Mouse (Mus musculus) gastrocnemius, adult 8-10 months (tissue): ENCODE measurements around the gene Svep1. TPM values are rescaled to one million over a fixed set of nuclear protein-coding genes. Genes with fewer than 3 reads are reported as not detected.

Source experiments
- DNase-seq, 2 experiments: peaks; one replicate each; pipeline ENCODE4 v3.0.0; 2022; ENCODE audit warnings: low spot score in 2 of 2
- total RNA-seq, 4 experiments: library from RNA; stranded (reverse); gene quantifications; 2 replicates each; pipeline ENCODE4 v1.2.4; 2022

Gene Svep1
- total RNA-seq, 4 experiments from 2014 or later = 3.3 to 6.4 (median 4.0) TPM

GRCm38 (mm10) chr4:58084155-58084554 is 122.5 kb downstream of the Svep1 start:
- no peak for DNase-seq

GRCm38 (mm10) chr4:58082588-58082987 is 124.1 kb downstream of the Svep1 start:
- peak; percentile 10 to 24 for DNase-seq

DNA sequence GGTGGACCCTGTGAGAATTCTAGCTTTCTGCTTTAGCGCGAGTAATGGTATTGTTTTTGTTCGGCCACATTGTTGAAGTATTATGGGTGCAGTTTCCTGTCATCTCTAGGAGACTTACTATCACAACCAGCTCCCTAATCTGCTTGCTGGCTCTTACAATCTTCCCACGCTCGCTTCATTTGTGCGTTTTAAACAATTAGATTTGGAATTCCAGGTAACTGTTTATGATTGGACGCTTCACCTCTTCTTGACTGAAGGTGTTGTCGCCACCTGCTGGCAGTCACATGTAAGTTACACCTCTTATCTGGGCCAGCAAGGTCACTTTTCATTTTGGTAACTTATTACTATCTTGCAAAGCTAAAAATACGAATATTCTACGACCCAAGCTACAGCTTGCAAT is 127.0 kb downstream of the Svep1 start:
- DNase-seq = no peak

DNA sequence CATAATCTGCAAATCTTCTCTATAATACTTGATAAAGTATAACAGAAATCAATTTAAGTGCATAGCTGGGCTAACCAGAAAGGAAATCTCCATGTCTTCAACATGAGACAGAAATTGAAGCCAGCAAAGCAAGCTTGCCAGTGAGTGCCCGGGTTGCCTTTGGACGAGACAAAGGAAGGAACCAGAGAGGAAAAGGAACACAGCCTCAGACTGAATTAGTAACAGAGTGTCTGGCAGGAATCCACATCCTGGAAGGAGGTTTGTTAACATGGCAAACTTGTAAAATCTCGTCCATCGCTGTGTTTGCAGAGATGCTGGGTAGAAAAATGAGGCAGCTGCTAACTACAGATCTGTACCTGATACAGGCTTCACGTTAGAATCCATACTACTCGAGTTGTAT is 128.7 kb downstream of the Svep1 start:
- DNase-seq = no peak

DNA sequence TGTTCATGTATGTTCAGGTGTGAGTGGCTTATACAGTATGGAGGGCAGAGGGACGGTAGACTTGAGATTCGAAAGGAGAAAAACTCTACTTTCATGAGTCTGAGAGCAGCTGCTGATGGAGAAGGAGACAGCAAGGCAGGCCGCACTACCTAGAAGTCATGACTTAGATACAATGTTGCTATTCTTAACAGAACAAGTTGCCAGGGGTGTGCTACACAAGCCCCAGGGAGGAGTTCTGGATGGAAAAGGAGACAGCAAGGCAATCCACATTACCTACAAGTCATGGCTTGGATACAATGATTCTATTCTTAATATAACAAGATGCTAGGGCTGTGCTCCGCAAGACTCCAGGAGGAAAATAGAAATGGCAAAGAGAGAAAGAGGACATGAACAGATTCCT is 129.1 kb downstream of the Svep1 start:
- no peak for DNase-seq

DNA sequence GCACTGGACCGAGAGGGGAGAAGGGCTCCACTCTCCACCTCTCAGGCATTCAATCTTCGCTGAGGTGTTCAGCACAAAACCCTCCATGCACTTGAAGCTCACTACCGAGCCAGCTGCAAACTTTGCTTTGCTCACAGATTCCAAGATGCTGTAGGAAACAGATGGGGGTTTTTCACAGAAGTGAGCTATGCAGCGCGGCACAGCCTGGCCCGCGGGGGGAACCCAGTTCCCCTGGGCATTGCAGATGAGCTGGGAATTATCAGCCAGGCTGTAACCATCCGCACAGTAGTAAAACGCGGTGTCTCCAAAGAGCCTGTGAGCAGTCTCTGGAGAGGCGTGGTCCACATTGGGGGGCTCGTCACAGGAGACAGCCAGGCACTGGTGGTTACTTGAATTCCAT is 133.8 kb downstream of the Svep1 start:
- DNase-seq = no peak

DNA sequence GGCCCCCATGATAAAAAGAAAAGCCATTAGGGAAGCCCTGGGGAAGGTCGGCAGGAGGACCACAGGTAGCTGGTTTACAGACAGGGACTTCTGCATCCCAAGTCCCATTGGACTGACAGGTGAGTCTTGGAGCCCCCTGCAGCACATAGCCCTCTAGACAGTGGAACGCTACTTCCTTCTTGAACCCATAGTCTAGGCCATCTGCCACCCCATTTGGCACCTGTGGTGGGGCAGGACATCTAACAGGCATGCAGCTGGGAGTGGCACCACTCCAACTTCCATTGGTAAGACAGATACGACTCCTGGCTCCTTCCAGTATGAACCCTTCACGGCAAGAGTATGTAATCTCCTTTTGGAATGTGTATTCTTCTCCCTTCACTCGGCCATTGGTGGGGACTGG is 137.8 kb downstream of the Svep1 start:
- DNase-seq = no peak

DNA sequence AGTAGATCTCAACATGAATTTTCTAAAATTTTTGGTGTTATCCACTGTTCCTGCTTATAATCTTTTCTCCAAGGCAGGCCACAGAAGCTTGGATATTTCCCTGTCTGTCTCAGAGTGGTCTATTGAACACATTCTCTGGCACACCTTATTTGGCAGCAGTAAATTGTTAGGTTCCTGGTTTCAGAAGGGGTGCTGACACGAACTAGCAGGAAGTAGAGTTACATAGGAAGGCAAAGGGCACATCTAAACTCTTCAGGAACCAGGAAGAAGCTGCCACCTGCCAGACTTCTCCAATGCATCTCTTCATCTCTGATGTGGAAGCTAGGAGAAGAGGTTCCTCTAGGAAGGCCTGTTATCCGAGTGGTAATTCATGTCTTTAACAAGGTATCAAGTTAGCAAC is 141.9 kb downstream of the Svep1 start:
- DNase-seq = no peak

GRCm38 (mm10) chr4:58062933-58063332 is 143.7 kb downstream of the Svep1 start:
- no peak for DNase-seq

GRCm38 (mm10) chr4:58055653-58056052 is 151.0 kb downstream of the Svep1 start:
- DNase-seq = no peak

DNA sequence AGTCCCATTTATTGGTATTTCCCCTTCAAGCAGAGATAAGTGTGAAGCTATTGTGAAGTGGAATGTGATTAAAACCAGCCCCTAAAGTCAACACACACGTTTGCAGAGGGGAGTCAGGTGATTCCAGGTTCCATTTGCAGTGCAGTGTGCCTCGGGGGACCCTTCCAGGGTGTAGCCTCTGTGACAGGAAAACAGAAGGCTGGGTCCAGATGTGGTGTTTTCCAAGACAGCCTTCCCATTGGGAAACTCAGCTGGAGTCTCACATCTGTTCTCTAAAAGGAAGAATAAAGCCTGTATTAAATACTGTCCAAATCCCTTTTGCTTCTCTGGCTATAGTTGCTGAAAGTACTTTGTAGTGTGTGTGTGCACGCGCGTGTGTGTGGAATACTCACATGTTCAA is 152.2 kb downstream of the Svep1 start:
- DNase-seq = no peak

GRCm38 (mm10) chr4:58050746-58051145 is 155.9 kb downstream of the Svep1 start:
- DNase-seq = no peak

GRCm38 (mm10) chr4:58050276-58050675 is 156.4 kb downstream of the Svep1 start:
- no peak for DNase-seq

DNA sequence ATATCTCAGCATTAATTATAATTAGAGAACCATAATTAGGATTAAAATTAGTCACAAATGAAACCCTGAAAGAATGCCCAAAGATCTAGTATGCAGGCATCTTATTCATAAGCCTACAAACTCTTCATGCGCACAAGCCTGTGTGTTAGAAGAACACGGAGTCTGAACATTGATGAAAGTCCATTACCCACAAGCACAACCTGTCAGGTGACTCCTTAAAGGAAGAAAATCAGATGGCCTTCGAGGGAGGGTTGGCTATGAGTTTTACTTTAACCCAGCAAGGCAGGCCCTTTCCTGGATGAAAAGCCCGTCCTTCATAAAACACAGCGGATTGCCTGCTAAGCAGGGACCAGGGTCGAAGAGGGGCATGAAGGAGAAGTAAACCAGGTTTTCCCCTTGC is 161.8 kb downstream of the Svep1 start:
- no peak for DNase-seq

GRCm38 (mm10) chr4:58044356-58044755 is 162.3 kb downstream of the Svep1 start:
- no peak for DNase-seq

- no peak for DNase-seq
These were observed 166.6 kb downstream of the Svep1 start for GRCm38 (mm10) chr4:58040093-58040492.

- DNase-seq = no peak
These were observed 169.5 kb downstream of the Svep1 start for GRCm38 (mm10) chr4:58037096-58037705.

DNA sequence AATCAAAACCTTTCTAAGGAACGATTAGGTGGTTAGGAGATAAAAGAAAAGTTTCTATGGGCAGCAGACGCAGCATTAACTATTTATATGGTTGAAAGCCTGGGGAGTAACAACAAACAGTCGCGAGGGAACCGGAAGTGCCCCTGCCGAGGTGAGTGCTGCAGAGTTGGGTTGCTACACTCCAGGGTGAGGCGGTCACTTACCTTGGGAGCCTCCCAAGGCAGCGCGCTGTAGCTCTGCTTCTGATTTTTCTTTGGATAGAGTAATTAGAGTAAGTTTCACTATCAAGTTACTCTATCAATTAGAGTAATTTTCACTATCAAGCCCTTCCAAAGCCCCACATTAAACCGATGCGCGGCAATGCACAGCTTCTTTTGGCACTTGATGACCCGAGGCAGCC is 172.0 kb downstream of the Svep1 start:
- no peak for DNase-seq

DNA sequence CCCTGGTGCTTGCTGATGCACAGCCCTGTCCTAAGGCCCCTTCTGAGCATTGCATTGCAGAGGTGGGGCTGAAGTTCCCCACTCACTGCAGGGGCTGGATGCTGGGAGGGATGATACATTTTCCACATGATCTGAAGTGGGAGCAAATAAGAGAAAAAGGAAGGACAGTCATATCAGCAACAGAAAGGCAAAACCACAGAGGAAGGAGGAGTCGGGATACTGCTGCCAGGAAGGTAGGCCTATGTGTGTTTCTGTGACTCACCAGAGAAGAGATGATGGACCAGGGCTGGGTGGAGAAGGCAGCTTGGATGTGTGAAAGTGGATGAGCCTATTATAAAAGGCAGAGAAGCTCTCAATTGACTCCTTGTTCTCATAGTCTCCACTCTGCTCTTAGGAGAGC is 173.9 kb downstream of the Svep1 start:
- no peak for DNase-seq

- no peak for DNase-seq
These were observed 197.6 kb downstream of the Svep1 start, which contains the start of gene Txndc8 for GRCm38 (mm10) chr4:58009024-58009423. Gene Txndc8 (minus strand): TSS chr4:58009124.

GRCm38 (mm10) chr4:58003501-58003900 is 203.2 kb downstream of the Svep1 start:
- no peak for DNase-seq
